Mouse (Mus musculus): ENCODE results near the gene 1190005I06Rik.
A peak's percentile ranks its signal among the peaks of the same experiment; 100 is the strongest.

1190005I06Rik gene

GRCm38 (mm10) chr8:120667561-120668373, 20.3 kb upstream of the 1190005I06Rik start, which contains the start of the genes Gm27021 and Cox4i1:
TSS of gene Gm27021 (minus strand) at chr8:120668079.
TSS of gene Cox4i1 (plus strand) at chr8:120668222.
- peak; percentile 86 for DNase-seq (ENCODE audit: low read depth, low spot score)

- DNase-seq (ENCODE audit: low read depth, low spot score) = peak; percentile 21
These were observed 19.5 kb upstream of the 1190005I06Rik start for GRCm38 (mm10) chr8:120666807-120667470.

DNA sequence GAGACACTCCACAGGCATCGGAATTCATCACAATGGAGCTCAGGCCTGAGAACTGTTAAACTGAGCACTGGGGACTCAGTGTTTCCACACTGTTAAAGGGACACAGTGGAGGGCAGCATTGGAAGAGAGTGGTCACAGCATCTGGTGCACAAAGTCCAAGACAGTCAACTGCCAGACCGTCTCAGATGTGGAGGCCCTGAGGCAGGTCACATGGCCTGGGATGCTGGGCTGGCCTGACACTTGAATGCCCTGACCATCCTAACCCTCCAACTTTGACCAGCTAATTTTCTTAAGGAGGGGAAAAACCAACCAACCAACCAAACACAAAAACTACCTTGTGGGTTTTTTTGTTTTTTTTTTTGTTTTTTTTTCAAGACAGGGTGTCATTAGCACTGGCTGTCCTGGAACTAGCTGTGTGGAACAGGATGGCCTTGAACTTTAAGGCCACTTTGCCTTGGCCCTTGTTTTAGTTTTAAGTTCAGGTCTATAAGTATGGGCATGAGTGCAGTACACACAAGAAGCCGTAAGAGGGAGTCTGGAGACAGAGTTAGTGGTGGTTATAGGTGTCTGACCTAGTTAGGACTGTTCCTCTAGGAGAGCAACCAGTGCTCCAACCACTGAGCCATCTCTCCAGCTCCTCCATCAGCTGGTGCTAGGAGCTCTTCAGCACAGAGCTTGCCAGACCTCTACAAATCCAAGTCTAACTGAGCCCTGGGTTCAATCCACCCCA, 18.5 kb upstream of the 1190005I06Rik start:
- DNase-seq (ENCODE audit: low read depth, low spot score) = peak; percentile 21

GRCm38 (mm10) chr8:120664566-120664965, 17.1 kb upstream of the 1190005I06Rik start:
- DNase-seq (ENCODE audit: low read depth, low spot score) = no peak

DNA sequence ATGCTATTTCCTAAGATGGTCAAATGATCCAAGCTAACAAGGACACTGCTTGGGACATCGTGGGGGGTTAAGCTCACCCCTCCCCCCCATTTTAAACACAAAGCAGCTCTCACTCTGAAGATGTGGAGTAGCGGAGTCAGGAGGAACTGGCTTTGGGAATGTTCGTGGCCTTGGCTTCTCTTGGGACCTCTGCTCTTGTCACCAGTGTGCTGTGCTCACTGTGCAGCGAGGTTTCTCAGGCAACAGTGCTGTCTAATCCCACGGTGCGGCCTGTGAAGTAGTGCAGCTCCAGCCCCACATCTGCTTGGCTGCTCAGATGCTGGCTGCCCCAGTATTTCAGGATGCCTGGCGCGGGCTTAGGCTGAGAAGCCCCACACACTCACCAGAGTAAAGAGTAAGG, 10.0 kb upstream of the 1190005I06Rik start:
- no peak for DNase-seq (ENCODE audit: low read depth, low spot score)

DNA sequence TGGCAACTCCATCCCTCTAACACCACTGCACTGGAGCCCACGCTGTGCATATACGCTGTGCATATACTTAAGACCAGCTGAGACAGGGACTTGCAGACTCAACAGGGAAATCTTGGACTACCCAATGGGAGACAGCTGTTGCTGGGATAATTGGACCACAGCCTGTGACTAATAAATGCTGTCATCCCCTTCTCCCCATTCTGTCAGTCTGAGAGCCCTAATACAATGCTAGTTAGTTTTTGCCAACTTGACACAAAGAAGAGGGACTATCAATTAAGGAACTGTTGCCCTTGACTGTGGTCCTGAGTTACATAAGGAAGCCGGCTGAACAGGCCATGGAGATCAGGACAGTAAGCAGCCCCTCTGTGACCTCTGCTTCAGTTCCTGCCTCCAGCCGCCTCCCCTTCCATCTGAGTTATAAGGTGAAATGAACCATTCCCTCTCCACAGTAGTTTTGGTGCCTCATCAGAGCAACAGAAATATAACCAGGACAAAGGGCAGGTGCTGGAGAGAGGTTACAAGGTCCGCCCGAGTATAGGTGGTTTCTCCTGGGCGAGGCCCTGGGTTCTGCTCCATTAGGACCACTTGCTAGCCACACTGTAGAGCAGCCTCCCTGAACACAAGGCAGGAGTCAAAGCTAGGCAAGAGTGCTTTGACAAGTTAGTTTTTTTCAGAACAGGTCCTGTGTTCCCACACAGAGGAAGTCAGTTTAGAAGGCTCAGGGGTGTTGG, 9.1 kb upstream of the 1190005I06Rik start:
- DNase-seq (ENCODE audit: low read depth, low spot score) = no peak

DNA sequence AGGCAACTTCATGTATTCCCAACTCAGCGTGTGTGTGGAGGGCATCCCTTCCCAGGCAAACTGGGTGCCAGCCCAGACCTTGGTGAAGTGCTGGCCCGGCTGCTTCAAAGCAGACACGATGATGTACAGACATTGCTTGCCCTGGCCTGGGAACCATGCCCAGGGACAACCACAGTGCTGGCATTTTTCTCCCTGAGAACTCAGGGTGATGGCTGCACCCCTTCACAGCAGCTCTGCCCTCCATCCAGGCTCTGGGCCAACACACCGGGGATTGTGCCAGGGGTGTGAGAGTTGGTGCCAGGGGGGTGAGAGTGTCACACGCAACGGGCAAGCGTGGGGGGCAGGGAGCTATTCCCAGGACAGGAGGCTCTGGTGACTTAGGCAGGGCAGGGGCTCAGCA, 2.8 kb downstream of the 1190005I06Rik start:
- no peak for DNase-seq (ENCODE audit: low read depth, low spot score)

DNA sequence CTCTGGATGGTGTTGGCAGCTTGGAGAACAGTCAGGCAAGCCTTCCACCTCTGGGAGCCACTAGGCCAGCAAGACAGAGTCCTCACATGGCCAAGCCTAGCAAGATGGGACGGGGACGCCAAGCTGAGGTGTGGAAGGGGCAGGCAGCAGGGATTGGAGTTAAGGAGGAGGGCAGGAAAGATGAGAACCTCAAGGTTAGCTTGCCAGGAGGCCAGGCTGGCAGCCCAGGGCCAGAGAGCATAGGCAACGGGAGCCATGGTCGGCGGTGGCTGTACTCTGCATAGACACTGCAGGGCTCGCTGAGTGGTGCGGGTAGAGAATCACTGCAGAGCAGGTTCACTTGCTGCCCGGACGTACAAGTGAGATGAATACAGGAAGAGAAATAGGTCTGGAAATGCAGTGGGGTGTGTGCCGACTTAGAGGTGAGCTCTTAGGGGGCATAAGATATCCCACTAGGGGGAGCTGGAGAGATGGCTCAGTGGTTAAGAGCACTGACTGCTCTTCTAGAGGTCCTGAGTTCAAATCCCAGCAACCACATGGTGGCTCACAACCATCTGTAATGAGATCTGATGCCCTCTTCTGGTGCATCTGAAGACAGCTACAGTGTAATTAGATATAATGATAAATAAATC, 5.3 kb downstream of the 1190005I06Rik start:
- no peak for DNase-seq (ENCODE audit: low read depth, low spot score)

DNA sequence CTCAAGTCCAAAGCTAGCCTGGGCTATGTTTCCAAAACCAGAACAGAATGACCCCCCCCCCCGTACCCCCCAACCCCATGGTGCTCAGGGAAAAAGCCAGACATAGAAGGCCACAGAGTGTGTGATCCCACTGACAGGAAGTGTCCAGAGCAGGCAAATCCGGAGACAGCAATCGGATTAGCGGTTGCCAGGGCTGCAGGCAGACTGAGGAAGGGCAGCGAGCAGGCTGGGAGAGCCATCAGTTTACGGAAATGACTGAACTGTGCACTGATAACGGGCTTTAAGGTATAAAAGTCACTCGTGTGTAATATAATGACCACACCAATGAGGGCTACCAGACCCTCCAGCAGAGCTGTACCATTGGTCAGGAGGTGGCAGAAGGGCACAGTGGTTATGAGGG, 6.2 kb downstream of the 1190005I06Rik start:
- no peak for DNase-seq (ENCODE audit: low read depth, low spot score)

- DNase-seq (ENCODE audit: low read depth, low spot score) = no peak
These were observed 13.0 kb downstream of the 1190005I06Rik start for GRCm38 (mm10) chr8:120634329-120634839.

DNA sequence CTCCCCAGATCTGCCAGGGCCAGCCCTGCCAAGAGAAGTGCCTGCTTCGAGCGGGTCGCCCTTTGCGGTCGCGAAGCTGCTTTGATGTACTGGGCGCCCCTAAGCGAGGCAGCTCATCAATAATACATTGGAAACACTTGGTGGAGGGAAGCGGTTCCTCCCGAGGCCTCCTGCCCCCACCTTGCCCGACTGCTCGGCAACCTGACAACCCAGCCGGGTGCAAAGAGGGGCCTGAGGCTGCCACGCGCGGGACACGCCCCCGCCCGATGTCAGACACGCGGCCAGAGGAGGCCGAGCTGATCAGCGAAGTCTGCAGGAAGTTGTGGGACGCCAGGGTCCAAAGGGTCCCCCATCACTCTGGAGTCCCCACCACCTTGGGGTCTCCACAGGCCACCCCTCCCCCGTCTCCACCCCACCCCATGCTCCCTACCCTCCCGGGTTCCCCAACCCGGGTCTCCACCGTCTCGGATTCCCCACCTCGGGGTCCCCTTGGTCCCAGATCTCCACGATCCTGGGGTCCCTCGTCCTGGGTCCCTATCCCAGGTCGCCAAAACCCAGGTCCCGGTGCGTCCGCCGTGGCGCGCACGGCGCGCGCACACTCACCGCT, 13.7 kb downstream of the 1190005I06Rik start:
- DNase-seq (ENCODE audit: low read depth, low spot score) = no peak

GRCm38 (mm10) chr8:120632969-120633664, 14.3 kb downstream of the 1190005I06Rik start:
- DNase-seq (ENCODE audit: low read depth, low spot score) = no peak

GRCm38 (mm10) chr8:120631441-120632375, 15.7 kb downstream of the 1190005I06Rik start:
- no peak for DNase-seq (ENCODE audit: low read depth, low spot score)

- DNase-seq (ENCODE audit: low read depth, low spot score) = no peak
These were observed 16.6 kb downstream of the 1190005I06Rik start for GRCm38 (mm10) chr8:120630848-120631247.

GRCm38 (mm10) chr8:120630031-120630430, 17.4 kb downstream of the 1190005I06Rik start:
- DNase-seq (ENCODE audit: low read depth, low spot score) = no peak

DNA sequence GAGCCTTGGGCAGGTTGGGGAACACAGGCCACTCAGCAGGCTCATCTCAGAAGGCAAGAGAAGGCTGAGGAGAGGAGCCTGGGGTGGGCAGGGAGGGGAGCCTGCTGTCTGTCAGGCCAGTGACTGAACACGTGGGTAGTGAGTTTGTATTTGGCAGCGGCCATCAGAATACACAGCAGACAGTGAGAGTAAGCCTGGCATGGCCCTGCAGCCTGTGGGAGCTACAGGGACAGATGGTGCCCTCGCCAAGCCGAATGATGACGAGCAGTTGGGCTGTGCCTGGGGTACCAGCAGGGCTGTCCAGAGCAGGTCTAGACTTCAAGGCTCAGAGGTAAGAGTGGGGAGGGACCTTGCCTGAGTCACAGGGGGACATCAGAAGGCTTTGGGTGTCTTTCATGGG, 20.1 kb downstream of the 1190005I06Rik start:
- no peak for DNase-seq (ENCODE audit: low read depth, low spot score)

- no peak for DNase-seq (ENCODE audit: low read depth, low spot score)
These were observed 21.0 kb downstream of the 1190005I06Rik start for GRCm38 (mm10) chr8:120626461-120626860.

- no peak for DNase-seq (ENCODE audit: low read depth, low spot score)
These were observed 23.8 kb downstream of the 1190005I06Rik start for GRCm38 (mm10) chr8:120623608-120624007.

DNA sequence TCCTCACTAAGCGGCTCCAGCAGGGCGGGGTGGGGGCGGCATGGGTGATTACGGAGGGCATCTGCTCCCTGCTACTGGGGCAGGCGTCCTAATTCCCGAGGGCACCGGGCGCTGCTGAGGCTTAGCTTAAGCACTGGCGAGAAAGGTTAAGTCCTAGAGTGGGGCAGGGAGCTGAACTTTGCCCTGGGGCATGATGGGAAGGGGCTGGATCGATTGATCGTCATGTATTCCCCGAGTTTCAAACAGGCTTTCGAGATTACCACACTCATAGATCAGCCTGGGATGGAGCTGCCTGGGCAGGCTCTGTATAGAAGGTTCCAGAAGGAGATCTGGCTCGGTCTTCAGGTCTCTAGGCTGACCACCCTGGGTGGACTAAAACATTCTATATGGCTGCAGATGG, 25.3 kb downstream of the 1190005I06Rik start:
- DNase-seq (ENCODE audit: low read depth, low spot score) = no peak

Data from c-Kit-negative CD71-positive TER-119-positive erythroid progenitor cells, embryonic 14.5 days (primary cell).